Mouse (Mus musculus) brown adipose tissue, adult 24 weeks (tissue): ENCODE results near the gene Dydc2. TPM values are rescaled to one million over a fixed set of nuclear protein-coding genes. Genes with fewer than 3 reads are reported as not detected.

Experiments used
- H3K27ac ChIP-seq: fragments of 200-500 bp; replicated peaks from 2 replicates; pipeline ENCODE4 v1.5.1; 2012; ENCODE audit warnings: low read depth, mild to moderate bottlenecking, low read length
- H3K4me1 ChIP-seq: fragments of 200-500 bp; 2 replicates; pipeline ENCODE4 v1.6.1; 2012; ENCODE audit warnings: low read length, mixed read lengths; ENCODE audit not compliant: control insufficient read depth, insufficient read depth, insufficient read length
- H3K4me3 ChIP-seq: fragments of 200-500 bp; 2 replicates; pipeline ENCODE4 v1.5.1; 2012; ENCODE audit warnings: low read depth, mild to moderate bottlenecking, low read length, moderate library complexity; ENCODE audit not compliant: insufficient read depth
- polyA plus RNA-seq: library from polyadenylated mRNA; stranded (reverse); fragments of >200 nt; gene quantifications from 2 replicates; pipeline ENCODE4 v1.2.4, GENCODE M21; 2012; ENCODE audit not compliant: missing spikeins, insufficient read depth, insufficient read length

Dydc2 gene
- polyA plus RNA-seq, 1 experiment, result not detected

DNA sequence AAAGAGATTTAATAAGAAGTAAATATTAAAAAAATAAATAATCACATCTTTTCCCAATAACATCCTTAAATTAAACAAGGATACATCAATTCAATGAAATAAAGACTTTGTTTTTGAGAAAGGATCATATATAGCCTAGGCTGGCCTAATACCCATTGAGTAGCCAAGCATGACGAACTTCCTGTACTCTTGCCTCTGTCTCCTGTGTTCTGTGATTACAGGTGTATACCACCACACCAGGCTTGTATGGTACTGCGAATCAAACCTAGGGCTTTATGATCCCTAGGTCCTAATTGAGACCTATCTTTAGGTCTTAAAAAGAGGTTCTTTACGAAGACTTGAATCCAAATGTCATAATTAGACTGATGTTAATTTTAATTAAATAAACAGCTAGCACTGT is 47.8 kb downstream of the Dydc2 start:
- Histone ChIP-seq H3K27ac (no peak overlapping the region), H3K4me3 (no peak overlapping the region), H3K4me1 (no peaks in the 10 kb centered on the region)

DNA sequence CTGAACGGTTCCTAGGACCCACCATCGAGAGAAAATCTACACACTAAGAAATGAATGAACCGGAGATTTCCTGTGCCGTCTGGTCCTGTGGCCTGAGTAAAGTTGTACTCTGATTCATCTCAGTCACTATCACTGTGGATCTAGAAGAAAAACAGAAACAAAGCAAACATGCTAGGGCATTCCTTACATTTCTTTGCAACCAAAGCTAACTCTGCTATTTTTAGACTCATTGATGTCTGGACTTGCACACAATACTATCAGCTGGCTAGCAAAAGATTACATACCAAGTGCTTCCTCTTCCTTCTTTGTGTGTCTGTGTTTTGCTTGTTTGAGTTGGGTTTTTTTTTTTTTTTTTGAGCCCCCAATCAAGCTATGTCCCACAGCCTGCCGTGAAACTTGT is 51.5 kb downstream of the Dydc2 start:
- Histone ChIP-seq H3K27ac (no peak overlapping the region), H3K4me1 (peaks cover 3% of the 10 kb centered on the region; the same call in 1 of the 2 replicates), H3K4me3 (no peak overlapping the region)

DNA sequence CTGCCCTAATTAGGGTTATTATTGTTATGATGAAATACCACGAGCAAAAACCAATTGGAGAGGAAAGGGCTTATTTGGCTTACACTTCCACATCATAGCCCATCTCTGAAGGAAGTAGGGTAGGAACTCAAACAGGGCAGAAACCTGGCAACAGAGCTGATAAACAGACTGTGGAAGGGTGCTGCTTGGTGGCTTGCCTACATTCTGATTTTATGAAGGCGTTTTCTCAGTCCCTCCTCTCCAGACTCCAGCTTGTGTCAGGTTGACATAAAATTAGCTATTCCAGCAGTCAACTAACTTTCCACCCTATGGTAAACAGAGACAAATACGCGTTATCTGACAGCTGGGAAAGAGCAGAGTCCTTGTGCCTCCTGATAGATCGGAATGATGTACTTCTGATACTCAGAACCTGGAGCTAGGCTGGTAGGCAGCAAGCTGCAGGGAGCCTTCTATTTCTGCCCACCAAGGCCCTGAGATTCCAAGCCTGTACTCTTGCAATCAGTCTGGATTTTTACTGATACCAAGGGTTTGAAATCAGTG is 54.2 kb downstream of the Dydc2 start:
- H3K27ac ChIP-seq, result no peak overlapping the region
- H3K4me3 ChIP-seq, result no peak overlapping the region
- peaks cover 10% of the 10 kb centered on the region; the same call in 1 of the 2 replicates for H3K4me1 ChIP-seq

DNA sequence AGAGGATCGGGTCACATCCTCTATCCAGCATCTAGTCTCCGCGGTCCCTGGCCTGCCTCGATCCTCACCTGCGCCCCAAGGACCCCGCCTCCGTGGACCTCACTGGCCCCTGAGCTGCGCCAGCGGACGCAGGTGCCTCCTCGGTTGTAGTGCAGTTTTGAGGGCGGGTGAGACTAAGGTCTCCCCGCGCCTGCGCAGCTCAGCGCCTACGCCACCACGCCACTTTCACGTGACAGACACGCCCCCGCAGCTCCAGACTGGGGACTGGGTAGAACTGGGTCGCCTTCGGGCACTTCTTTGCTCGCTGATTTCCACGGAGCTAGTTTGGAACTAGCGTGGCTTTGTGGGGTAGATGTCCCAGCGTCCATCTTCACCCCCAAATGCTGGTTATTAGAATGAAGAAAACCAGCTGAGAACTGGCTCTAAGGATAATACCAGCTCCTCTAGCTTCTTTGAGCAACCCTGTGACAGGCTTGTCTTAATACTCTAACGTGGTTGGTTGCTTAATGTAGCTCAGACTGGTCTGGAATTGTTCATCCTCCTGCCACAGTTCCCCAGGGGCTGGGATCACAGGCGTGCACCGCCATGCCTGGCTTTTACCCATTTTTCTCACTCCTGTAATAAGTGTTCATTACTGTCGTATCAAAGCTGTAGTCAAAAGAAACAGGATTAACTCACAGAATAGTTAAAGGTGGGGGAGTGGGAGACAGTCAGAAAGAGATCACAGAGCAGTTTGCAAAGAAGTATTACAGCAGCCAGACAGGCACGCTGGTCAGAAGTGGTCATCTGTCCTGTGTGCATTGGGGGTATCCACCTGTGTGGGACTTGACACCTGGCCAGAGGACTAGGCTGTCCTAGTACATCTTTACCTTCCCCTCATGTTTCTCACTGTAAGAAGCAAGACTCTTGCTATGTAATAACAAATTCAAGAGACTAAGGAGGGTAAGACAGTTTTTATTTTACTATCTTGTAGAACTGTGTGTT is 55.1 kb downstream of the Dydc2 start, which contains the start of gene Fam213a:
TSS of gene Fam213a (minus strand) at position 159 of the 984 bp plus-strand sequence.
- Histone ChIP-seq H3K4me1 (peaks cover 10% of the 10 kb centered on the region; the same call in 1 of the 2 replicates), H3K27ac (peak within 1 kb of the TSS; percentile 97), H3K4me3 (peak within 1 kb of the TSS; percentile 80)

DNA sequence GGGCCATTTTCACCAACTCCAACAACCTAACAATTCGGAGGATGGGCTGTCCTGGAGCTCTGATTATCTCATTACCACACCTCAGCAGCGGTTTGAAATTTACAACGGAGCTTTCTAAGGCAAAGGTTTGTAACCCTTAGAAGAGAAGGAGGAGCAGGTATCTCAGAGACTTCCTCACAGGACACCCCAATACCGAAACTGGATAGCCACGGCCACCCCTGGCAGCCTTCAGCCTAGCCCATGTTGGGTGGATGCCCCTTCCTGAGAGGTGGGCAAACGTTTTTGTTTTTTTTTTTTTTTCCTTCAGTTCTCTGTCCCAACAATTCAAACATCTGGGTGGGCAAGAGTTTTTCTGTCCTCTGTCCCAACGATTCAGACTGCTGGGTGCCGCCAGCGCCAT is 55.9 kb downstream of the Dydc2 start:
- peak overlapping the region; percentile 80 for H3K4me3 ChIP-seq
- peaks cover 10% of the 10 kb centered on the region; the same call in 1 of the 2 replicates for H3K4me1 ChIP-seq
- H3K27ac ChIP-seq, result peak overlapping the region; percentile 97

DNA sequence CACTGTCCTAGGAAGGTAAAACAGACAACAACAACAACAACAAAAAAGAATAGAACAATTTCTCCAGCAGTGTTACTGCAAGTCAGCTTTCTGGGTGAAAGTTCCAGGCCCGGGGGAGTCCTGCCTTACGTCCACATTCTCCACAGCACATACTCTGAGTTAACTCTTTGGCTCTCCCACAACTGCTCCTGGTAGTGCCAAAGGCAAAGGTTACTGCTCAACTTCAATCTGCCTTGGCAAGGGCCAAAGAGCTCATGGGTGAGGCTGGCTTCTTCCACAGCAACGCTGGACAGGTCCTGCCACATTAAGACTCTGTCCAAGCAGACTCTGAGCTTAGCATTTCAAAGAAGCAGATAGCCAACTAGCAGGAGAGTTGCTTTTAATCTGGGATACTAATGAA is 57.1 kb downstream of the Dydc2 start:
- H3K4me1 ChIP-seq, result peaks cover 10% of the 10 kb centered on the region; the same call in 1 of the 2 replicates
- H3K4me3 ChIP-seq, result peak overlapping the region; percentile 80
- H3K27ac ChIP-seq, result peak overlapping the region; percentile 97

DNA sequence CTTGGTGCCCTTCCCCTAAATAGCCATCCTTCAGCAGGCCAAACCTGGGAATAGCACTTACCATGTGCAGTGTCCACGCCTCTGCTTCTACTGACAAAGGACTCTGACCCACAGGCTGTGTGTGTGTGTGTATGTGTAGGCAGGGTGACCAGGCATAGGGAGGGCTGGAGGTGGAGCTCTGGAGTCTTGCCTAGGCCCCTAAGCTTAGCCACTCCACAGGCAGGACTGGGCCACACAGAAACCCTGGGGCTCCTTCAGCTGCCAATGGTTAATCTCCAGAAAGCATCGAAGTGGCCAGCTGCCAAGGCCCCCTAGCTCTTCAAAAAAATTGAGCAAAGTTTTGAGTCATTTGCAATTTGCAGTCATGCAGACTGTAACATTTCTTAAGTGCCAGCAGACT is 60.9 kb downstream of the Dydc2 start:
- peaks cover 19% of the 10 kb centered on the region for H3K4me1 ChIP-seq
- 0 out of 2 replicates have a peak overlapping the region, but pooled peaks have one; percentile 14 for H3K27ac ChIP-seq
- no peak overlapping the region for H3K4me3 ChIP-seq

DNA sequence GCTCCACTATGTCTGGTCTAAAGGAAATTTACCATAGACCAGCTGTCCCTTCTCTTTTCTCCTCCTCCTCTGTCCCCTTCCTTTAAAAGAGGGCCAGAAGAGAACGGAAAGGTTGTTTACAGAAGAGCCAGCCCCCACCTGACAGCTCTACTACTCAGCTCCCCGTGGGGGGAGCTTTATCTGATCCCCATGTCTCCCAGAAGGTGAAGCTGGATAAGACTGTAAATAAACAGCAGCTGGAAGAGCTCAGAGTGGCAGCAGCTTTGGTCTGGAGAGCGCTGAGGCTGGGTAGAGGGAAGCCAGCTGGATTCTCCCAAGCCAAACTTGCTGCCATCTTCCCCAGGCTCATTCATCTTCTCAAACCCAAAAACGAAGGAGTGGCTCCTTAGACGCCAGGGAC is 61.4 kb downstream of the Dydc2 start:
- no peak overlapping the region for H3K4me3 ChIP-seq
- 0 out of 2 replicates have a peak overlapping the region, but pooled peaks have one; percentile 14 for H3K27ac ChIP-seq

DNA sequence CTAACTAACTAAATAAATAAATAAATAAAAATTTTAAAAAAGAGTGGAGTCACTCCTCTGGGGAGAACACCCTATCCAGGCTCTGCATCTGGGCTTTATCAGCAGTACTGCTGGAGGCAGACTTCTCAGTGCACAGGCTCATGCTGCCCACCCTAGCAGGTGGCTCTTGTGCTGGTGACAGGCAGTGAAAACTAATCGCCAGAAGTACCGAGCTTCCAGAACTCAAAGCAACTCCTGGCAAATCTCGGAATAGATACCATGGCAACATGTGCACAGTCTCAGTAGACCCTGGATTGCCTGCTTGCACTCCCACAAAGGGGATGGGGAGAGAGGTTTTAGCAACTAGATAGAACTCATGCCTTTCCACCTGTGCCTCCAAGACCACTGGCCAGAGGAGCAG is 62.1 kb downstream of the Dydc2 start:
- H3K27ac ChIP-seq, result no peak overlapping the region
- no peak overlapping the region for H3K4me3 ChIP-seq

More for the DNA sequence above, 61.4 kb downstream of the Dydc2 start:
- H3K4me1 ChIP-seq, result peaks cover 19% of the 10 kb centered on the region

DNA sequence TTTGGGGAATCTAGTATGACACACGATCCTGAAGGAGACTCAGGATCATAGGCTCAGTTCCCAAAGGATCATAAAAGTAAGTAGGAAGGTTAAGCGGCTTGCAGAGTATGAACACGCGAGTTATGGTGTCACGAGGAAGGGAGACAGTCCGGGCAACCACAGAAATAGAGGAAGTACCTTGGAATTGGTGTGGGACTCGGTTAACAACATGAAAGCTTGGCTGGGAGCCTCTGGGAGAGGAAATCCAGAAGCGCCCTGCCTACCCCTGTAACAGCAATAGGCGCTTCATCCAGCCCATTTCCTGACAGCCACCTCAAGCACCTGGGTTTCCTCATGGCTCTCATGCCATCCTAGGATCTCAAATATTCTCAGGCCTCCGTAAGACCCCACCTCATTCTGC is 62.7 kb downstream of the Dydc2 start:
- no peak overlapping the region for H3K4me3 ChIP-seq
- H3K27ac ChIP-seq, result peak overlapping the region; percentile 66
- H3K4me1 ChIP-seq, result peaks cover 19% of the 10 kb centered on the region

More for the DNA sequence above, 62.1 kb downstream of the Dydc2 start:
- H3K4me1 ChIP-seq, result peaks cover 19% of the 10 kb centered on the region

DNA sequence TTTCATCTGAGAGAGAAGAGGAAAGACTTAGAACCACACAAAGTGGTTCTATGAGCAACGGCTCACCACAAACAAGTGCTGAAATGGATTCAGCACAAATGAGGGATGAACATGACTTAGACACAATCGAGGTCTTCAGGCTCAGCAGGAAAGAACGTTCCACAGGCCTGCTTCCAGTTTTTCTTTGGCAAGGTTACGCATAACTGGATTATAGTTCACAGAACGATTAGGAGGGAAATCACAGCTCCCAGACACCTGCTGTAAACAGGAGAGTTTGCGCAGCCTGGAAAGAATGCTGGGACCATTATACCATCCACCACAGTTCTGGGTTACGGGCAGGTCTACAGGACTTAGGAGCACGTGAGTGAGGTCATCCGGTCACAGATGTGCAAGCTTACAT is 63.3 kb downstream of the Dydc2 start:
- Histone ChIP-seq H3K27ac (peak overlapping the region; percentile 66), H3K4me1 (peaks cover 17% of the 10 kb centered on the region), H3K4me3 (no peak overlapping the region)

DNA sequence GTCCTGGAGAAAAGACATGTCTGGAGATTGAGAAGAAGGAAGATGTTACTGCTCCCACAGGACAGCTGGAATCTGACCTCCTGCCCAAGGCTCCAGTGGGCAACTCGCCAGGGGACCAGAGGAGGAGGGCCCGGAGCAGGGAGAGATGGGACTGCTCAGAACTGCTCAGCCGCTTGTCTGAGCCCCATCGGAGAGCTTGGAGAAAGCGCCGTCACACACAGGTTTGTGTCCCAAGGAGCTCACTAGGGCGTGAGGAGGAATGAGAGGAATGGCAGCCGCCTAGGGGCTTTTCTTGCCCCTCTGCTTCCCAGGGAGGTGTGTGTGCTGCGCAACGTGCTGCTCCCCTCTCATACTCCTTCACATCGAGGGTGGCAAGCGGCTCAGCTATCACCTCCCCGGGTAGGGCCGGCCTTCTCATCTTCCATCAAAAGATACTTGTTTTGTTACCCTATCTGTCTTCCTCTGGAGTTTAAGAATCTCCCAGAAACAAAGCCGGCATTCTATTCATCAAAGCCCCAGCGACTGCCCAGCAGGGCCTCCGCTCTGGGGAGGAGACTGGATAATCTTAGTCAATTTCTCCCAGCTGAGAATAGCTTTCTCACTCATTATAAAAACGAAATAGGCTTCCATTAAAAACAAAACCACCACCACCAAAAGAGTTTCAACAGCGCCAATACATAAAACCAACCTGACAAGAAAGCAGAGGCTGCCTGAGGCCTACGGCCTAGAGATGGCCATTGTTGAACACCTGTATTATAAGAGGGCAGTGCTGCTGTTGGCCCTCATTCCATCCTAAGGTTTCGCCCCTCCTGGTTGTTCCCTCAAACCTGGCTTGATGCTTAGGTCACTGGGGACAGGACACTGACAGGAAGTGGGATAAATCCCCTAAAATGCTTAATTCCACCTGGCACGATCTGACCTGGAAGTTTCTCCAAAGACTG is 64.5 kb downstream of the Dydc2 start:
- Histone ChIP-seq H3K27ac (peak overlapping the region; percentile 66), H3K4me3 (0 out of 2 replicates have a peak overlapping the region, but pooled peaks have one; percentile 26), H3K4me1 (peaks cover 12% of the 10 kb centered on the region)

DNA sequence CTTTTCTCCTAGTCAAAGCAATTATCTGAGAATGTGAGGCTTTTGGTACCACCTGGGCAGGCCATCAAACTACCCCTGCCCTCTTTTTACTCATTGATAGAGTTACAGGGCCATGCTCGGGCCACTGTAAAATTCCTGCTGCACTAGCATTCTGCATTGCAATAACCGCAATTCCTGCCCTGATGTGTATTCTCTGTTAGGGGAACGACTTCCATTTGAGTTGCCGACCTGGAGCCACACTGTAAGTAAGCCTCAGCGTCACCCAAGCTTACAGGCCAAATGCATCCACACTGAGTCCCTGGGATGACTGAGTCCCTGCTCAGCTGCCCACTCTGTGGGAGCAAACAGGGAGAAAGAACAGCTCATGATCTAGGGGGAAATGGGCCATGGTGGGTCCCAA is 67.4 kb downstream of the Dydc2 start:
- H3K27ac ChIP-seq, result no peak overlapping the region
- H3K4me3 ChIP-seq, result no peak overlapping the region
- H3K4me1 ChIP-seq, result peaks cover 11% of the 10 kb centered on the region

DNA sequence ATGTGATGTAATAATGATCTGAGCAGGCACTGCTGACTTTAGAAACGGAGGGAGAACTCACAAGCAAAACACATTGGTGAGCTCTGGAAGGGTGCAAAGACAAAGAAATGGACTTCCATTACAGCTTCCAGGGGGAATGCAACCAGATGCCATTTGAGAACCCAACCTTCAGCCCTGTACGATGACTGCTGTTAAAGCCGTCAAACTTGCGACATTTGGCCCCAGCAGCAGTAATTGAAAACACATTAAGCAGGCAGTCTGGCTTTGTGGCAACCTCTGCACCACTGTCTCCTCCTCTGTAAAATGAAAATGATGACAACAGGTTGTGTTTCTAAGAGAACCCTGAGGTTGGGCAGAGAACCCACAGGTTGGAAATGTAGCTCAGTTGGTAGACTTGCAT is 68.2 kb downstream of the Dydc2 start:
- H3K27ac ChIP-seq, result no peak overlapping the region
- H3K4me1 ChIP-seq, result peaks cover 5% of the 10 kb centered on the region
- no peak overlapping the region for H3K4me3 ChIP-seq
